Mouse (Mus musculus): ENCODE measurements around the gene Csrp1. TPM values are rescaled to one million over a fixed set of nuclear protein-coding genes. Genes with fewer than 3 reads are reported as not detected.

Gene Csrp1
- 100 to 1,000 TPM; 150 to 168 TPM for total RNA-seq (2021)
- long read RNA-seq, experiment 1, transcript Csrp1-201 (6 exons, 1,823 nt): major isoform, 48 of 59 reads
- long read RNA-seq, experiment 1, partial matches to known transcripts: 9 of 59 reads
- long read RNA-seq, experiment 1, other reads (novel, unspliced or antisense): 2 of 59 reads
- long read RNA-seq, experiment 2, transcript Csrp1-201 (6 exons, 1,823 nt): major isoform, 50 of 63 reads
- long read RNA-seq, experiment 2, partial matches to known transcripts: 11 of 63 reads
- long read RNA-seq, experiment 2, other reads (novel, unspliced or antisense): 2 of 63 reads

GRCm38 (mm10) chr1:135719983-135720382 is at the start of gene Csrp1:
Gene Csrp1, plus strand, starts transcription at chr1:135720061.
- no peak for DNase-seq (ENCODE audit: low spot score in 2 of 2)

- DNase-seq (ENCODE audit: low spot score in 2 of 2): peak; percentile 89 to 94
These were observed 49.3 kb upstream of the Csrp1 start for GRCm38 (mm10) chr1:135670397-135671130.

- no peak for DNase-seq (ENCODE audit: low spot score in 2 of 2)
These were observed 48.5 kb upstream of the Csrp1 start for GRCm38 (mm10) chr1:135671406-135671805.

- DNase-seq (ENCODE audit: low spot score in 2 of 2): no peak
These were observed 47.9 kb upstream of the Csrp1 start for GRCm38 (mm10) chr1:135671956-135672355.

- DNase-seq (ENCODE audit: low spot score in 2 of 2): no peak
These were observed 47.5 kb upstream of the Csrp1 start for GRCm38 (mm10) chr1:135672374-135672773.

- no peak for DNase-seq (ENCODE audit: low spot score in 2 of 2)
These were observed 46.4 kb upstream of the Csrp1 start for GRCm38 (mm10) chr1:135673423-135673822.

GRCm38 (mm10) chr1:135675449-135676129 is 44.3 kb upstream of the Csrp1 start:
- no peak for DNase-seq (ENCODE audit: low spot score in 2 of 2)

GRCm38 (mm10) chr1:135676247-135676646 is 43.6 kb upstream of the Csrp1 start:
- no peak for DNase-seq (ENCODE audit: low spot score in 2 of 2)

- no peak for DNase-seq (ENCODE audit: low spot score in 2 of 2)
These were observed 42.8 kb upstream of the Csrp1 start for GRCm38 (mm10) chr1:135676938-135677682.

- no peak for DNase-seq (ENCODE audit: low spot score in 2 of 2)
These were observed 41.7 kb upstream of the Csrp1 start for GRCm38 (mm10) chr1:135678145-135678544.

- DNase-seq (ENCODE audit: low spot score in 2 of 2): no peak
These were observed 39.1 kb upstream of the Csrp1 start for GRCm38 (mm10) chr1:135680716-135681115.

GRCm38 (mm10) chr1:135681122-135681521 is 38.7 kb upstream of the Csrp1 start:
- DNase-seq (ENCODE audit: low spot score in 2 of 2): no peak

GRCm38 (mm10) chr1:135684895-135685294 is 35.0 kb upstream of the Csrp1 start:
- DNase-seq (ENCODE audit: low spot score in 2 of 2): no peak

GRCm38 (mm10) chr1:135685316-135685715 is 34.5 kb upstream of the Csrp1 start:
- DNase-seq (ENCODE audit: low spot score in 2 of 2): no peak

- peak in 1 of 2 experiments; percentile 45 for DNase-seq (ENCODE audit: low spot score in 2 of 2)
These were observed 32.9 kb upstream of the Csrp1 start for GRCm38 (mm10) chr1:135686792-135687510.

GRCm38 (mm10) chr1:135687771-135688492 is 31.9 kb upstream of the Csrp1 start:
- DNase-seq (ENCODE audit: low spot score in 2 of 2): peak in 1 of 2 experiments; percentile 49

- no peak for DNase-seq (ENCODE audit: low spot score in 2 of 2)
These were observed 31.2 kb upstream of the Csrp1 start for GRCm38 (mm10) chr1:135688686-135689085.

- no peak for DNase-seq (ENCODE audit: low spot score in 2 of 2)
These were observed 29.0 kb upstream of the Csrp1 start for GRCm38 (mm10) chr1:135690784-135691416.

GRCm38 (mm10) chr1:135691417-135691815 is 28.4 kb upstream of the Csrp1 start:
- DNase-seq (ENCODE audit: low spot score in 2 of 2): no peak

Measured in layer of hippocampus, postnatal 14 days (tissue).